Mouse (Mus musculus) macrophage (primary cell): ENCODE measurements around the gene Klhl20. TPM values are rescaled to one million over a fixed set of nuclear protein-coding genes. Genes with fewer than 3 reads are reported as not detected.

ENCODE experiments used
- H3K27ac ChIP-seq: fragments of 350-480 bp; formaldehyde crosslinking; 2 replicates; pipeline ENCODE4 v1.9.0; 2021
- H3K36me3 ChIP-seq: fragments of 350-480 bp; formaldehyde crosslinking; 2 replicates; pipeline ENCODE4 v1.9.0; 2021; ENCODE audit errors: inconsistent target
- H3K4me3 ChIP-seq: fragments of 350-480 bp; formaldehyde crosslinking; 2 replicates; pipeline ENCODE4 v1.9.0; 2021; ENCODE audit errors: inconsistent target
- H3K79me2 ChIP-seq: fragments of 350-480 bp; formaldehyde crosslinking; 2 replicates; pipeline ENCODE4 v1.9.0; 2021; ENCODE audit errors: inconsistent target
- WGBS: methylation state at CpG from one replicate; pipeline ENCODE4 v1.1.7; 2026; ENCODE audit warnings: inconsistent platforms; ENCODE audit not compliant: missing documents; 5-methylcytosine and 5-hydroxymethylcytosine counted together
- polyA plus RNA-seq: library from polyadenylated mRNA; stranded (reverse); fragments of 250-400 nt; gene quantifications from 3 replicates; pipeline ENCODE4 v1.2.4, GENCODE M21; 2018; ENCODE audit warnings: inconsistent platforms

The Klhl20 gene
- polyA plus RNA-seq, 1 experiment from 2014 or later = 18.8 TPM

DNA sequence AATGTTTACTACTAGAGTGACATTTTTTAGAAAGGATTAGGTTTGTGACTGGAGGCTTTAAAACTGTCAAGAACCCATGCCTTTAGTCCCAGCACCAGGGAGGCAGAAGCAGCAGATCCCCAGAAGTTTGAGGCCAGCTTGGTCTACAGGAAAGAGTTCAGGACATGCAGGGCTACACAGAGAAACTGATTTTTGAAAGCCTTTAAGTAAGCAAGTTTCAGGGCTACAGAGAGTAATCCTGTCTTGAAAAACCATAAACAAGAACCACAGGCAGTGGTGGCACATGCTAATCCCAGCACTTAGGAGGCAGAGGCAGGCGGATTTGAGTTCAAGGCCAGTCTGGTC lies 90.9 kb downstream of the Klhl20 start:
- 89% methylated on average over 1 of the region's 1 CpGs for WGBS
- Histone ChIP-seq H3K4me3 (no peak overlapping the region), H3K36me3 (peaks cover 19% of the 10 kb centered on the region), H3K27ac (no peak overlapping the region), H3K79me2 (peaks cover 12% of the 10 kb centered on the region)

GRCm38 (mm10) chr1:161039741-161040425 lies 91.4 kb downstream of the Klhl20 start:
- Histone ChIP-seq H3K79me2 (peaks cover 15% of the 10 kb centered on the region), H3K4me3 (no peak overlapping the region), H3K27ac (no peak overlapping the region), H3K36me3 (peaks cover 19% of the 10 kb centered on the region)
- WGBS = 70% methylated on average over 3 of the region's 3 CpGs

- H3K4me3 ChIP-seq = no peak overlapping the region
- H3K27ac ChIP-seq = no peak overlapping the region
- H3K79me2 ChIP-seq = peaks cover 15% of the 10 kb centered on the region
- 68% methylated on average over 3 of the region's 3 CpGs for whole genome bisulfite sequencing
- peaks cover 19% of the 10 kb centered on the region for H3K36me3 ChIP-seq
Measured at GRCm38 (mm10) chr1:161038968-161039721, 92.2 kb downstream of the Klhl20 start.

Other genes with a start within 250 kb of the Klhl20 start
- gene Rc3h1, start 225.1 kb downstream of the Klhl20 start, polyA plus RNA-seq = 7.5 to 11.7 TPM (median 10.8 TPM) in 3 replicates
- 0.33 to 0.57 TPM (median 0.42 TPM) in 3 replicates for gene Serpinc1, start 152.9 kb downstream of the Klhl20 start, polyA plus RNA-seq
- 2.0 to 2.4 TPM (median 2.2 TPM) in 3 replicates for gene Zbtb37, start 96.7 kb downstream of the Klhl20 start, polyA plus RNA-seq
- 8.5 to 9.4 TPM (median 9.2 TPM) in 3 replicates for gene Dars2, start 60.9 kb downstream of the Klhl20 start, polyA plus RNA-seq
- 2.2 to 6.6 TPM (median 3.5 TPM) in 3 replicates for gene Cenpl, start 60.8 kb downstream of the Klhl20 start, polyA plus RNA-seq
- gene Ankrd45, start 11.2 kb upstream of the Klhl20 start, polyA plus RNA-seq = not detected in 3 replicates
- not detected in 3 replicates for gene Tex50, start 27.8 kb upstream of the Klhl20 start, polyA plus RNA-seq
- 55.2 to 86.2 TPM (median 66.0 TPM) in 3 replicates for gene Prdx6, start 119.7 kb upstream of the Klhl20 start, polyA plus RNA-seq